Mouse (Mus musculus): Measurements from ENCODE around the gene Bpifa3. TPM values are rescaled to one million over a fixed set of nuclear protein-coding genes. Genes with fewer than 3 reads are reported as not detected.

The Bpifa3 gene
- not detected in 2 replicates for polyA plus RNA-seq (2015; fragmentation: Nextera tagmentation; extraction: Ambion mirVana)

DNA sequence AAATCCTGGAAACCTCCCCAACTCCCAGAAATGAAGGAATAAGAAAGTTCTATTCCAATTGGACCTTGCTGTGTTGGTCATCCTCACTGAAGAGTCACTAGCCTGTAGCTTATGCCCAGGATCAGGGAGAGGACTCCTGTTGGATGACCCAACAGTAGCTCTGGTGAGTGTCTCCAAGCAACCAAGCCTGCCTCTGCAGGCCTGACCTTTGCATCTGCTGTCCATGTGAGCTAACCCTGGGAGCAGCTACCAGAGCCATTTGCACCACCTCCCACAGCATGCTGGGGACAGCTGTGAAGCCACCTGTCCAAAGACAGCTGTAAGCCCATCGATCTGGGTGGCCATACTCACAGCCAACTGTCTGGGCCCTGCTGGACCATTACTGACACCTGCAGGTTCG, at the start of gene Bpifa3:
Gene Bpifa3, plus strand, starts transcription at position 217 of the 400 bp plus-strand sequence.
- Histone ChIP-seq H3K4me1 (ENCODE audit: control insufficient read depth, insufficient read depth, low read length) (no peaks in the 10 kb centered on the region), H3K9ac (ENCODE audit: low read depth, low read length) (no peak within 1 kb of the TSS), H3K4me2 (ENCODE audit: low read length) (no peak within 1 kb of the TSS), H3K36me3 (ENCODE audit: control insufficient read depth, insufficient read depth, low read length) (no peaks in the 10 kb centered on the region), H3K27me3 (ENCODE audit: control insufficient read depth, insufficient read depth, low read depth, low read length) (no peaks in the 10 kb centered on the region), H3K9me3 (replicated peaks; ENCODE audit: control insufficient read depth, low read length, poor library complexity, severe bottlenecking) (no peaks in the 10 kb centered on the region), H3K27ac (ENCODE audit: low read length) (no peak within 1 kb of the TSS), H3K4me3 (ENCODE audit: low read depth, low read length) (no peak within 1 kb of the TSS)
- WGBS = 70% methylated on average over 2 of the region's 2 CpGs
- no peak for ATAC-seq

DNA sequence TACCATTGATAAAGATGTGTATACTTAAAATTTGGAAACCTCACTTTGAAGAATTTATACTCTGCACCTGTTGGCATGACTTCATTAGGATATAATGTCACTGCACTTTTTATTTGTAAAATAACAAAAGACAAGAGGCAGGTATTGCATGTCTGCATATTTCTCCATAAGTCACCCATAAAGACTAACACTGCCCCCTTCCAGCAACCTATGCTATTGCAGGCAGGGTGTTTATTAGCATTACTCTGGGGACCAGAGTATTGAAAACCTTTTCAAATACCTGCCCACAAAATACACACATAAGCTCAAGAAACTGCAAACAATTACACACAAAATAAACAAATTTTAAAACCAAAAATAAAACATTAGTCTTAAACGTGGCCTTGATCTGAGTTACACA, 32.4 kb upstream of the Bpifa3 start:
- WGBS = 67% methylated on average over 1 of the region's 1 CpGs
- Histone ChIP-seq H3K9ac (ENCODE audit: low read depth, low read length) (no peak overlapping the region), H3K4me3 (ENCODE audit: low read depth, low read length) (no peak overlapping the region), H3K9me3 (replicated peaks; ENCODE audit: control insufficient read depth, low read length, poor library complexity, severe bottlenecking) (no peaks in the 10 kb centered on the region), H3K4me2 (ENCODE audit: low read length) (no peak overlapping the region), H3K4me1 (ENCODE audit: control insufficient read depth, insufficient read depth, low read length) (no peaks in the 10 kb centered on the region), H3K27me3 (ENCODE audit: control insufficient read depth, insufficient read depth, low read depth, low read length) (no peaks in the 10 kb centered on the region), H3K27ac (ENCODE audit: low read length) (no peak overlapping the region), H3K36me3 (ENCODE audit: control insufficient read depth, insufficient read depth, low read length) (no peaks in the 10 kb centered on the region)
- no peak for ATAC-seq

DNA sequence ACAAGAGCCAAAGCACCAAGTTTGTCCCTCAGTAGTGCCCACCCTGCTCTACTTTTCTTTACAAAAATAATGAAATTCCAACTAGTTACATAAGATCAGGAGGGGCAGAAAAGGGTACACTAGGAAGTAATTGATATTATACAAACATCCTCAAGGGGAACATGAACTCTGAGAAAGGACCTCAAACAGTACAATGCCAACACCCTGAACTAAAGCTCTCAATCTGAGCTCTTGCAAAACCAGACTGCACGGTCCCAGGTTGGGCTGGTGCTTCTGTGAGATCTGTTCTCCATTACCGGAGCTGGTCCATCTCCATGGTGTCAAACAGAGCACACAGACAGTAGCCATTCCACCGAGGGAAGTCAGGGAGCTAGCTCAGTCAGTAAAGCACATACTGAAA, 12.8 kb upstream of the Bpifa3 start:
- no peak overlapping the region for H3K9ac ChIP-seq (ENCODE audit: low read depth, low read length)
- no peaks in the 10 kb centered on the region for H3K36me3 ChIP-seq (ENCODE audit: control insufficient read depth, insufficient read depth, low read length)
- no peak overlapping the region for H3K27ac ChIP-seq (ENCODE audit: low read length)
- H3K9me3 ChIP-seq (replicated peaks; ENCODE audit: control insufficient read depth, low read length, poor library complexity, severe bottlenecking) = no peaks in the 10 kb centered on the region
- H3K4me2 ChIP-seq (ENCODE audit: low read length) = no peak overlapping the region
- WGBS = 88% methylated on average over 3 of the region's 3 CpGs
- no peak overlapping the region for H3K4me3 ChIP-seq (ENCODE audit: low read depth, low read length)
- ATAC-seq = no peak
- no peaks in the 10 kb centered on the region for H3K4me1 ChIP-seq (ENCODE audit: control insufficient read depth, insufficient read depth, low read length)
- no peaks in the 10 kb centered on the region for H3K27me3 ChIP-seq (ENCODE audit: control insufficient read depth, insufficient read depth, low read depth, low read length)

DNA sequence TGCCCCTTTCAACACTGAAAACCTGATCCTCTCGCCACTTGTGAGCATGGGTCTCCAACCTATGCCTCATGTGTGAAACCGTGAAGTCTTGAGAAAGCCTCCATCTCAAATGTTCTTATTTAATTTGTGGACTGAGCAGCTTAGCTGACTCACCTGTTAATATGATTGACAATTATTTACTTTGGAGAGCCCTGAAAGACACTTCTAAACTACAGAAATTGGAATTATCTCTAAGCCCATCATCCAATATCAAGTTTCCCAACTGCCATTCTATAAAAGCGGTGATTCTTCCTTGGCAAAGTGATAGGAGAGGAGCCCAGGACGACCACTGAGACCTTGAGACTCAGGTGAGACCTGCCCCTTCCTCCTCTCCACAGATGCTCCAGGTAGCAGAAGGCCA, 12.4 kb downstream of the Bpifa3 start, which contains the start of gene Bpifa1:
Gene Bpifa1, plus strand, starts transcription at position 301 of the 400 bp plus-strand sequence.
- no peak for ATAC-seq
- Histone ChIP-seq H3K36me3 (ENCODE audit: control insufficient read depth, insufficient read depth, low read length) (no peaks in the 10 kb centered on the region), H3K4me3 (ENCODE audit: low read depth, low read length) (no peak within 1 kb of the TSS), H3K4me1 (ENCODE audit: control insufficient read depth, insufficient read depth, low read length) (no peaks in the 10 kb centered on the region), H3K9me3 (replicated peaks; ENCODE audit: control insufficient read depth, low read length, poor library complexity, severe bottlenecking) (no peaks in the 10 kb centered on the region), H3K9ac (ENCODE audit: low read depth, low read length) (no peak within 1 kb of the TSS), H3K4me2 (ENCODE audit: low read length) (no peak within 1 kb of the TSS), H3K27ac (ENCODE audit: low read length) (no peak within 1 kb of the TSS), H3K27me3 (ENCODE audit: control insufficient read depth, insufficient read depth, low read depth, low read length) (no peaks in the 10 kb centered on the region)
- WGBS = 84% methylated on average over 4 of the region's 4 CpGs

DNA sequence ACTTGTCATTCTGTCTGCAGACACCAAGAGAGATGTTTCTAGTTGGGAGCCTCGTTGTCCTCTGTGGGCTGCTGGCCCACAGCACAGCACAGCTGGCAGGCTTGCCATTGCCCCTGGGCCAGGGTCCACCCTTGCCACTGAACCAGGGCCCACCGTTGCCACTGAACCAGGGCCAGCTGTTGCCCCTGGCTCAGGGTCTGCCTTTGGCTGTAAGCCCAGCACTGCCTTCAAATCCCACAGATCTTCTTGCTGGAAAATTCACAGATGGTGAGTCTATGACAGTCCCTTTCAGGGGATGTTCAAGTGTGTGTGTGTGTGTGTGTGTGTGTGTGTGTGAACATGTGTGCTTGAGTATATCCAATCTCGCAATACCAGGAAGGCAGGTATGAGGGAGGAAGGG, 13.6 kb downstream of the Bpifa3 start:
- H3K4me3 ChIP-seq (ENCODE audit: low read depth, low read length) = no peak overlapping the region
- ATAC-seq = no peak
- no peak overlapping the region for H3K27ac ChIP-seq (ENCODE audit: low read length)
- H3K4me1 ChIP-seq (ENCODE audit: control insufficient read depth, insufficient read depth, low read length) = no peaks in the 10 kb centered on the region
- no peaks in the 10 kb centered on the region for H3K9me3 ChIP-seq (replicated peaks; ENCODE audit: control insufficient read depth, low read length, poor library complexity, severe bottlenecking)
- no peak overlapping the region for H3K4me2 ChIP-seq (ENCODE audit: low read length)
- 76% methylated on average over 3 of the region's 3 CpGs for WGBS
- no peak overlapping the region for H3K9ac ChIP-seq (ENCODE audit: low read depth, low read length)
- no peaks in the 10 kb centered on the region for H3K27me3 ChIP-seq (ENCODE audit: control insufficient read depth, insufficient read depth, low read depth, low read length)
- H3K36me3 ChIP-seq (ENCODE audit: control insufficient read depth, insufficient read depth, low read length) = no peaks in the 10 kb centered on the region

DNA sequence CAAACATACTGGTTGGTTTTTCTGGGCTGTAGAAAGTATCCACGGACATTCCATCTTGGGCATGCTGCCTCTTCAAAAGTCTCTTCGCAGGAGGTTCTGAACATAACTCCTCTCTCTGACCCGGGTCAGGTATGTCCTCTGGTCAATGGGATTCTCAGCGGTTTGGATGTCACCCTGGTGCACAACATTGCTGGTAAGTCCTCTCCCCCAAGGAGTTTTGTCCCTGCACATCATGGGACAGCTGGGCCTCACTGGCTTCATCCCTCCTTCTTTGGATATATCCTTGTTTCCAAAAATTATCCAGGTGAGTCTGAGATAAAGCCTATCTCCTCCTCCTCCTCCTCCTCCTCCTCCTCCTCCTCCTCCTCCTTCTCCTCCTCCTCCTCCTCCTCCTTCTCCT, 17.4 kb downstream of the Bpifa3 start:
- no peak for ATAC-seq
- H3K36me3 ChIP-seq (ENCODE audit: control insufficient read depth, insufficient read depth, low read length) = no peaks in the 10 kb centered on the region
- 89% methylated on average over 4 of the region's 4 CpGs for WGBS
- H3K4me2 ChIP-seq (ENCODE audit: low read length) = no peak overlapping the region
- no peak overlapping the region for H3K9ac ChIP-seq (ENCODE audit: low read depth, low read length)
- no peaks in the 10 kb centered on the region for H3K27me3 ChIP-seq (ENCODE audit: control insufficient read depth, insufficient read depth, low read depth, low read length)
- H3K9me3 ChIP-seq (replicated peaks; ENCODE audit: control insufficient read depth, low read length, poor library complexity, severe bottlenecking) = no peaks in the 10 kb centered on the region
- no peaks in the 10 kb centered on the region for H3K4me1 ChIP-seq (ENCODE audit: control insufficient read depth, insufficient read depth, low read length)
- H3K4me3 ChIP-seq (ENCODE audit: low read depth, low read length) = no peak overlapping the region
- H3K27ac ChIP-seq (ENCODE audit: low read length) = no peak overlapping the region

DNA sequence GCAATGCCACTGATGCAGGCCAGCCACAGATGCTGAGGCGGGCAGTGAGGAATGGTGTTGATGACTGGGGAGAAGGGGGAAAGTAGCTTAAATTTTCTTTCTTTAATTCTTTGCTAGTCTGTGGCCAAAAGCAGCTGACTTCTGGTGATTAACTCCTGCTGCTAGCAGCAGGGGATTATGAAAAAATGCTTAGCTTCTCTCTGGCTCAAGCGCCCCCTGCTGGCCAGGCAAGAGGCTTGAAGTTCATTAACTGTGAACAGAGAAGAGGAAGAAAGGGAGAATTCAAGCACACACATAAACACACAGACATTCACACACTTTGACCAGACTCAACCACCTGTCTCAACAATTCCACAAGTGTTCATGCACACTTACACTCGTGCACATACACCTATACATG, 28.3 kb downstream of the Bpifa3 start:
- ATAC-seq = no peak

DNA sequence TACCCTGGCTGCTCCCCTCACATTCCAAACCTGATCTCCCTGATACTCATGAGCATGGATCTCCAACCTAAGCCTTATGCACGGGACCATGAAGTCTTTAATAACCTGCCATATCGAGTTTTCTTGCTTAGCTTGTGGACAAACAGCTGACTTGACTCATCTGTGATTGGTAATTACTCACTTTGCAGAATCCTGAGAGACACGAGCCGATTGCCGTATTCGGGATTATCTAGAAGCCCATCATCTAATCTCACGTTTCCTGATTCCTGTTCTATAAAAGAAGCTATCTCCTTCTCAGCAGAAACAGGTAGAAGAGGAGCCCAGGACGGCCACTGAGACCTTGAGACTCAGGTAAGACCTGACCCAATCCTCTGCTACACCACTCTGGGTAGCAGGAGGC, 32.2 kb downstream of the Bpifa3 start, which contains the start of gene Bpifa5:
Gene Bpifa5, plus strand, starts transcription at position 301 of the 400 bp plus-strand sequence.
- no peaks in the 10 kb centered on the region for H3K4me1 ChIP-seq (ENCODE audit: control insufficient read depth, insufficient read depth, low read length)
- no peak within 1 kb of the TSS for H3K4me3 ChIP-seq (ENCODE audit: low read depth, low read length)
- H3K9ac ChIP-seq (ENCODE audit: low read depth, low read length) = no peak within 1 kb of the TSS
- H3K27ac ChIP-seq (ENCODE audit: low read length) = no peak within 1 kb of the TSS
- WGBS = 84% methylated on average over 8 of the region's 8 CpGs
- no peak within 1 kb of the TSS for H3K4me2 ChIP-seq (ENCODE audit: low read length)
- no peak for ATAC-seq
- H3K9me3 ChIP-seq (replicated peaks; ENCODE audit: control insufficient read depth, low read length, poor library complexity, severe bottlenecking) = 0 out of 2 replicates have a peak, but pooled peaks cover 2% of the 10 kb centered on the region
- H3K27me3 ChIP-seq (ENCODE audit: control insufficient read depth, insufficient read depth, low read depth, low read length) = no peaks in the 10 kb centered on the region
- H3K36me3 ChIP-seq (ENCODE audit: control insufficient read depth, insufficient read depth, low read length) = no peaks in the 10 kb centered on the region

More for the DNA sequence above, 28.3 kb downstream of the Bpifa3 start:
- Histone ChIP-seq H3K4me2 (ENCODE audit: low read length) (no peak overlapping the region), H3K4me3 (ENCODE audit: low read depth, low read length) (no peak overlapping the region), H3K27me3 (ENCODE audit: control insufficient read depth, insufficient read depth, low read depth, low read length) (no peaks in the 10 kb centered on the region), H3K27ac (ENCODE audit: low read length) (no peak overlapping the region), H3K9ac (ENCODE audit: low read depth, low read length) (no peak overlapping the region), H3K4me1 (ENCODE audit: control insufficient read depth, insufficient read depth, low read length) (no peaks in the 10 kb centered on the region), H3K36me3 (ENCODE audit: control insufficient read depth, insufficient read depth, low read length) (no peaks in the 10 kb centered on the region), H3K9me3 (replicated peaks; ENCODE audit: control insufficient read depth, low read length, poor library complexity, severe bottlenecking) (0 out of 2 replicates have a peak, but pooled peaks cover 6% of the 10 kb centered on the region)
- 39% methylated on average over 3 of the region's 3 CpGs for WGBS

DNA sequence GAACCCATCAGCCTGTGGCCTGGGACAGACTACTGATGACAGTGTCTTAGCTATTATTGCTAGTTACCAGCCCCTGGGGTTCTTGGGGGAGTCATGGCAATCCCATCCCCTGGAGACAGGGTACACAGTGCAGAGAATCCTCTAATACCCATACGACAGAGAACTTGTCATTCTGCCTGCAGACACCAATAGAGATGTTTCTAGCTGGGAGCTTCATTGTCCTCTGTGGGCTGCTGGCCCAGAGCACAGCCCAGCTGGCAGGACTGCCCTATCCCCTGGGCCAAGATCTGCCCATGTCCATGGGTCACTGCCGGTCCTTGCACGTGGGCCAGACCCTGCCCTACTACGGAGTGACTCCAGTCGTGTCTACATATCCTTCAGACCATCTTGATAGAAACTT, 33.2 kb downstream of the Bpifa3 start:
- H3K4me2 ChIP-seq (ENCODE audit: low read length) = no peak overlapping the region

More for the DNA sequence above, 33.2 kb downstream of the Bpifa3 start:
- no peak overlapping the region for H3K4me3 ChIP-seq (ENCODE audit: low read depth, low read length)
- no peaks in the 10 kb centered on the region for H3K27me3 ChIP-seq (ENCODE audit: control insufficient read depth, insufficient read depth, low read depth, low read length)
- no peak for ATAC-seq
- no peaks in the 10 kb centered on the region for H3K36me3 ChIP-seq (ENCODE audit: control insufficient read depth, insufficient read depth, low read length)
- no peak overlapping the region for H3K27ac ChIP-seq (ENCODE audit: low read length)
- no peak overlapping the region for H3K9ac ChIP-seq (ENCODE audit: low read depth, low read length)
- 92% methylated on average over 5 of the region's 5 CpGs for WGBS
- 0 out of 2 replicates have a peak, but pooled peaks cover 2% of the 10 kb centered on the region for H3K9me3 ChIP-seq (replicated peaks; ENCODE audit: control insufficient read depth, low read length, poor library complexity, severe bottlenecking)
- H3K4me1 ChIP-seq (ENCODE audit: control insufficient read depth, insufficient read depth, low read length) = no peaks in the 10 kb centered on the region
